Mouse (Mus musculus): ENCODE data around the gene 2810408A11Rik. TPM values are rescaled to one million over a fixed set of nuclear protein-coding genes. Genes with fewer than 3 reads are reported as not detected.

2810408A11Rik gene
- 1.1 TPM for total RNA-seq (2023)

GRCm38 (mm10) chr11:69900471-69901405 is at the start of gene 2810408A11Rik, which contains the start of gene Neurl4:
TSS of gene 2810408A11Rik (minus strand) at chr11:69900987.
TSS of gene Neurl4 (plus strand) at chr11:69901072.

GRCm38 (mm10) chr11:69948066-69948762 is 47.4 kb upstream of the 2810408A11Rik start, which contains the start of gene Slc2a4:
TSS of gene Slc2a4 (minus strand) at chr11:69948188.

DNA sequence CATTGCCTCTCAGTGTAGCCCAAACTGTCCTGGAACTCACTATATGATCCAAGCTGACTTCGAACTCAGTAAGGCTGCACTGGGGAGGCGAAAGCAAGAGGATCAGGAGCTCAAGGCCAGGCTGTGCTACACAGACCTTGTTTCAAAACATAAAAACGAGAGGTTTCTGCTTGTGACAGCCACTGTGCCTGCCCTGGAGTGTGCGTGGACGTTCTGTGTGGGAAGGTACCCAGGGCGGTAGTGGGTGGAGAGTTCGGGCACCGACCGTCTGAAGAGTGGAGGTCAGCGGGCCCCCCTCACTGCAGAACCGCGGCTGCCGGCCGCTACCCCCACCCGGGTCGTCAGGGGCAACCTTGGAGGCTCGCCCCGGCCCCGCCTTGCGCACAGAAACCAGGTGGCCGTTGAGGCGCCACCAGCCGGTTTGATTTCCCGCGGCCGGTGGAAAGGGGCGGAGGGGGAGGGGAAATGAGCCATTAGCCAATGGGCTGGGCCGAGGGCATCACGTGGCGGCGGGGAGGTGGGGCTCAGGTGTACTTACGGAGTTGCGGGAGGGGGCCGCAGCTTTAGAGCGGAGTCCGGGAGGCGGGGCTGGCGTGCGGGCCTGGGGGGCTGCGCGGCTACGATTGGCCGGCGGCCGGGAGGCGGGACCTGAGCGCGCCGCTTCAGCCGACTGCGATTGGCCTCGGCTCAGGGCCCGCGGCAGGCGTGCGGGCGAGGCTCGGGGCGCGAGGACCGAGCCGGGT is 34.5 kb upstream of the 2810408A11Rik start, which contains the start of gene Ybx2:
TSS of gene Ybx2 (plus strand) at position 660 of the 743 bp plus-strand sequence.

GRCm38 (mm10) chr11:69921114-69922011 is 20.6 kb upstream of the 2810408A11Rik start, which contains the start of gene Eif5a:
TSS of gene Eif5a (minus strand) at chr11:69921958.

GRCm38 (mm10) chr11:69913554-69914371 is 13.0 kb upstream of the 2810408A11Rik start, which contains the start of gene Gps2:
TSS of gene Gps2 (plus strand) at chr11:69913888.

GRCm38 (mm10) chr11:69895291-69895690 is 5.5 kb downstream of the 2810408A11Rik start, which contains the start of gene Acap1:
TSS of gene Acap1 (minus strand) at chr11:69895539.

GRCm38 (mm10) chr11:69880853-69881603 is 19.8 kb downstream of the 2810408A11Rik start, which contains the start of gene Kctd11:
TSS of gene Kctd11 (minus strand) at chr11:69881406.

DNA sequence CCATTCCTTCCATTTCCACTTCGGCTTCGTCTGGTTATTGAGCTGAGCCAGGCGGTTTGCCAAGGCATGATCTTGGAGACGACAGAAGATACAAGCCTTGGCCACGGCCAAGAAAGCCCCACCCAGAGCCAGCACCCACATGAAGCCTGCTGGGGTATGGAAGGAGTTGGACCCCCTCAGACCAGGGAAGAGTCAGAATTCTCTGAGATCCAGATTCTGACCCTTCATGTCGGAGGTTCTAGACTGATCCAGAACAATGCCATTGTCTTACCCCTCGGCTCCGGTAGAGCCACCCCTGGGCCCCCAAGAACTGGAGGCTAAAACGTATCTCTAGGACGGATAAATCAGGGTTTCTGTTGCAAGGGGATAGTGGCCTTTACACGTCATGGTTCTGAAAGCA is 22.9 kb downstream of the 2810408A11Rik start, which contains the start of gene Tmem95:
TSS of gene Tmem95 (minus strand) at position 141 of the 400 bp plus-strand sequence.

DNA sequence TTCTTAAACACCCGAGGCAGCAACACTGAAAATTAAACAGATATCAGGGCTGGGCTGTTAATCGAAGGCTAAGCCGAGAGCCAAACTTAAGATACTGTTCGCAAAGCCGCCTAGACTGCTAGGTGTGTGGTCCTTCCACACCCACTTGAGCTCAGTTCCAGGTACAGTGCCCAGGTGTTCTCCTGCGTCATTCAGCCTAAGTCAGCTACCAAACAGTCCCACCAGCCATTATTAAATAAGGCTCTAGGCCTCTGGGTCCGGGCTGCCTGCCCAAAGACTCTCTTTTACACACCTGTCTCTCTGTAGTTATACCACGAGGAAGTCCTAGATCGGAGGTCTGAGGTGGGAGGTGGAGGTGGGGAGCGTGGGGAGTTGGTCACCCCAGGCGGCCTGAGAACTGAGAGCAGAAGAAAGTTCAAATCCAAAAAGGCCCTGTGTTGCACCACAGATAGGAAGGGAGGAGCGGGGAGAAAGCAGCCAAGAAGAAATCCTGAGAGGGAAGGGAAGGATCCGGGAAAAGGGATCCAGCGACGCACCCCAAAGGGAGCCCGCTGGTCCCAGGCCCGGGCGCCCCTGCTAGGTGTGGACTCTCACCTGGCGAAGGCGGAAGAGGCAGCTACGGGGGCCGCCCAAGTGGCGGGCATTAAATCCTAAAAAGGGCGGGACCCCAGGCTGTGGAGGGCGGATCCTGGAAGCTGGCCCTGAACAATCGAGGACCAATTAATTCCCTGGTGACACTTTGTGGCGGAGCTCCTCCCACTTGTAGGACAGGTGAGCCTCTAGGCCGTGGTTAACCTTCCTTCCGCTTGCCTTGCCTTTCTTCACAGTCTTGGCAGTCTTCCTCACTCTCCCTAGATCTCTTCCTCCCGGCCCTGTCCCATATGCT is 42.4 kb downstream of the 2810408A11Rik start, which contains the start of gene Tnk1:
TSS of gene Tnk1 (minus strand) at position 618 of the 886 bp plus-strand sequence.

Other genes starting within 250 kb of the 2810408A11Rik start
- 0.70 TPM for gene Sox15, start 245.7 kb downstream of the 2810408A11Rik start, total RNA-seq (2023)
- gene Mpdu1, start 238.3 kb downstream of the 2810408A11Rik start, total RNA-seq (2023) = 70.5 TPM
- gene Cd68, start 234.8 kb downstream of the 2810408A11Rik start, total RNA-seq (2023) = 9.1 TPM
- gene Eif4a1, start 228.6 kb downstream of the 2810408A11Rik start, total RNA-seq (2023) = 715 TPM
- gene Senp3, start 218.9 kb downstream of the 2810408A11Rik start, total RNA-seq (2023) = 110 TPM
- gene Tnfsf13, start 215.2 kb downstream of the 2810408A11Rik start, total RNA-seq (2023) = not detected
- 0.76 TPM for gene Tnfsf12, start 205.1 kb downstream of the 2810408A11Rik start, total RNA-seq (2023)
- not detected for gene Tnfsfm13, start 204.9 kb downstream of the 2810408A11Rik start, total RNA-seq (2023)
- 169 TPM for gene Polr2a, start 142.3 kb downstream of the 2810408A11Rik start, total RNA-seq (2023)
- not detected for gene Slc35g3, start 139.0 kb downstream of the 2810408A11Rik start, total RNA-seq (2023)
- 52.5 TPM for gene Zbtb4, start 135.1 kb downstream of the 2810408A11Rik start, total RNA-seq (2023)
- gene Chrnb1, start 105.0 kb downstream of the 2810408A11Rik start, total RNA-seq (2023) = 1.9 TPM
- not detected for gene Fgf11, start 99.1 kb downstream of the 2810408A11Rik start, total RNA-seq (2023)
- not detected for gene Tmem102, start 95.4 kb downstream of the 2810408A11Rik start, total RNA-seq (2023)
- not detected for gene Gm39566, start 85.7 kb downstream of the 2810408A11Rik start, total RNA-seq (2023)
- not detected for gene Spem2, start 82.5 kb downstream of the 2810408A11Rik start, total RNA-seq (2023)
- gene Spem1, start 78.8 kb downstream of the 2810408A11Rik start, total RNA-seq (2023) = not detected
- gene Nlgn2, start 63.2 kb downstream of the 2810408A11Rik start, total RNA-seq (2023) = 2.8 TPM
- gene Tmem256, start 62.5 kb downstream of the 2810408A11Rik start, total RNA-seq (2023) = 14.5 TPM
- 10.6 TPM for gene Plscr3, start 54.6 kb downstream of the 2810408A11Rik start, total RNA-seq (2023)
- not detected for gene Tnk1, start 42.3 kb downstream of the 2810408A11Rik start, total RNA-seq (2023)
- gene Tmem95, start 23.0 kb downstream of the 2810408A11Rik start, total RNA-seq (2023) = not detected
- 1.00 TPM for gene Kctd11, start 19.6 kb downstream of the 2810408A11Rik start, total RNA-seq (2023)
- 384 TPM for gene Acap1, start 5.4 kb downstream of the 2810408A11Rik start, total RNA-seq (2023)
- 46.9 TPM for gene Neurl4, start 85 bp upstream of the 2810408A11Rik start, total RNA-seq (2023)
- 146 TPM for gene Gps2, start 12.9 kb upstream of the 2810408A11Rik start, total RNA-seq (2023)
- gene Eif5a, start 21.0 kb upstream of the 2810408A11Rik start, total RNA-seq (2023) = 275 TPM
- gene Ybx2, start 34.8 kb upstream of the 2810408A11Rik start, total RNA-seq (2023) = not detected
- 0.62 TPM for gene Slc2a4, start 47.2 kb upstream of the 2810408A11Rik start, total RNA-seq (2023)
- gene Cldn7, start 63.8 kb upstream of the 2810408A11Rik start, total RNA-seq (2023) = not detected
- 69.6 TPM for gene Ctdnep1, start 80.2 kb upstream of the 2810408A11Rik start, total RNA-seq (2023)
- 35.0 TPM for gene Elp5, start 81.5 kb upstream of the 2810408A11Rik start, total RNA-seq (2023)
- 187 TPM for gene Gabarap, start 90.2 kb upstream of the 2810408A11Rik start, total RNA-seq (2023)
- gene Phf23, start 94.8 kb upstream of the 2810408A11Rik start, total RNA-seq (2023) = 50.0 TPM
- gene Dvl2, start 99.6 kb upstream of the 2810408A11Rik start, total RNA-seq (2023) = 26.9 TPM
- 57.5 TPM for gene Acadvl, start 114.4 kb upstream of the 2810408A11Rik start, total RNA-seq (2023)
- gene Dlg4, start 116.0 kb upstream of the 2810408A11Rik start, total RNA-seq (2023) = 38.6 TPM
- not detected for gene Asgr1, start 153.1 kb upstream of the 2810408A11Rik start, total RNA-seq (2023)
- gene Asgr2, start 191.7 kb upstream of the 2810408A11Rik start, total RNA-seq (2023) = not detected
- not detected for gene Mgl2, start 229.3 kb upstream of the 2810408A11Rik start, total RNA-seq (2023)

Data from CD4-positive naive resting alpha-beta T cell, adult 76 days (primary cell).